Mouse (Mus musculus): ENCODE results near the gene Fam178b. TPM values are rescaled to one million over a fixed set of nuclear protein-coding genes. Genes with fewer than 3 reads are reported as not detected.
A peak's percentile ranks its signal among the peaks of the same experiment; 100 is the strongest.

Fam178b gene
- polyA plus RNA-seq, 1 experiment from 2014 or later, result 3.0 TPM

DNA sequence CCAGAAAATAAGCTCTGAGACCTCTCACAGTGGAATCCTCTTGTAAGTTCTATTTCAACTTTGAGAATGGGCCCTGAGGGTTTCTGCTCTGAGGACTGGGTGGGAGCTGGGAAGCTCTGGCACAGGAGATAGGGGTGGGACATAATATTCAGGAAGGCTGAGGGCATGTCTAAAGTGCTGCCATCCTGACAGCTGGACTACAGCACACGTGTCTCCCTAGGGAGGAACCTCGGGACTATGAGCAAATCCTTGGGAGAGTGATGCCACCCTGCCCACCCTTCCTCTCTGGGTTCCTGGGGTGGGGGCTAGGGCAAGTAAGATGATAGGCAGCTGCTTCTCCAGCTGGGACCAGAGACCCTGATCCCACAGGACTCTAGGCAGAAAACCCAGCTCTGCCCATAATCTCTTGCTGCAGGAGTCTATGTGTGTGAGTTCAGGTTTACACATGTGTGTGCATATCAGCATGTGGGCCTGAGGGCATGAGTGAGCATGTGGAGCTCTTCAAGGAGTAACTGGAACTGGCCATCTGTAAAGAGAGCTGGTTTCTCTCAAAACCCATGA is 110.8 kb downstream of the Fam178b start:
- Histone ChIP-seq H3K4me1 (replicated peaks) (peaks cover 61% of the 10 kb centered on the region), H3K9me3 (replicated peaks) (no peaks in the 10 kb centered on the region), H3K4me3 (no peak overlapping the region), H3K27me3 (replicated peaks) (no peaks in the 10 kb centered on the region), H3K27ac (ENCODE audit: poor library complexity, severe bottlenecking) (0 out of 2 replicates have a peak overlapping the region, but pooled peaks have one; percentile 11), H3K9ac (no peak overlapping the region), H3K36me3 (no peaks in the 10 kb centered on the region), H3K4me2 (no peak overlapping the region)
- no peak for ATAC-seq (ENCODE audit: insufficient number of reproducible peaks, low FRiP score)
- 66% methylated on average over 2 of the region's 2 CpGs for WGBS

DNA sequence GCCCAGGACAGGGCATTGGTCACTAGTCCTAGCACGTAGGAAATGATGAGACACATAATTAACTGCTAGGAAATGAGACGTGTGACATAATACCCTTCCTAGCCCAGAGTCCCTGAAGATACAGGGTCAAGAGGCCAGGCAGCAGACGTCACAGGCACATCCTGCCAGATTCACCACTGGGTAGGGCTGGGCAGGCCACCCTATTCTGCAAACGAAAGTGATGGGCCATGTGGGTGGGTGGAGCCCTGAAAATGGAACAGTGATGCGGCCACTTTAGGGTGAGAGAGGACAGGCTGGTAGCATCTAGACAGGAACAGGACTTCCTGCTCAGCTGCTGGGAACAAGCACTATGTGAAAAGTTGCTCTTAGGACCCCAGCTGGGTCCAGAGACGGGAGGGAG is 111.4 kb downstream of the Fam178b start:
- H3K27ac ChIP-seq (ENCODE audit: poor library complexity, severe bottlenecking), result 0 out of 2 replicates have a peak overlapping the region, but pooled peaks have one; percentile 11
- H3K9me3 ChIP-seq (replicated peaks), result no peaks in the 10 kb centered on the region
- H3K4me1 ChIP-seq (replicated peaks), result peaks cover 62% of the 10 kb centered on the region
- H3K36me3 ChIP-seq, result no peaks in the 10 kb centered on the region
- no peak overlapping the region for H3K9ac ChIP-seq
- H3K27me3 ChIP-seq (replicated peaks), result no peaks in the 10 kb centered on the region
- ATAC-seq (ENCODE audit: insufficient number of reproducible peaks, low FRiP score), result no peak
- 39% methylated on average over 6 of the region's 6 CpGs for WGBS
- H3K4me3 ChIP-seq, result no peak overlapping the region
- H3K4me2 ChIP-seq, result no peak overlapping the region

DNA sequence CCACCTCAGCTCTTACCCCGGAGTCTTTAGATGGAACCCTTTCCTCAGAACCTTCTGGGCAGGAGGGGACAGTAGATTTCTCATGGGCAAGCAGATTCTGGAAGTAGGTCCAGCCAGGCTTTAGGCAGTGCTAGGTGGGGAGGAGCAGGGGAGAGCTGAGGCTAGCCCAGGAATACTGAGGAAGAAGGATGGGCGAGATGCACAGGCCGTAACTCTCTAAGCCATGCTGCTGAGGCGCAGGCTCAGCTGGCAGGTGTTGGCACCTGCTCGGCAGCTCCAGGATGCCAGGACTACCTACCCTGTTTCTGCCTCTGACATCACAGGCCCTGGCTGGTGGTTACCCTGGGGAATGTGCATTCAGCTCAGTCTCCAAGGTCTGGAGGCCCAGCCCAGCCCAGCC is 112.7 kb downstream of the Fam178b start:
- no peak overlapping the region for H3K27ac ChIP-seq (ENCODE audit: poor library complexity, severe bottlenecking)
- H3K9ac ChIP-seq, result no peak overlapping the region
- 80% methylated on average over 5 of the region's 5 CpGs for WGBS
- H3K9me3 ChIP-seq (replicated peaks), result no peaks in the 10 kb centered on the region
- H3K4me3 ChIP-seq, result no peak overlapping the region
- H3K4me2 ChIP-seq, result no peak overlapping the region
- peaks cover 64% of the 10 kb centered on the region for H3K4me1 ChIP-seq (replicated peaks)
- no peaks in the 10 kb centered on the region for H3K27me3 ChIP-seq (replicated peaks)
- H3K36me3 ChIP-seq, result no peaks in the 10 kb centered on the region
- ATAC-seq (ENCODE audit: insufficient number of reproducible peaks, low FRiP score), result no peak

DNA sequence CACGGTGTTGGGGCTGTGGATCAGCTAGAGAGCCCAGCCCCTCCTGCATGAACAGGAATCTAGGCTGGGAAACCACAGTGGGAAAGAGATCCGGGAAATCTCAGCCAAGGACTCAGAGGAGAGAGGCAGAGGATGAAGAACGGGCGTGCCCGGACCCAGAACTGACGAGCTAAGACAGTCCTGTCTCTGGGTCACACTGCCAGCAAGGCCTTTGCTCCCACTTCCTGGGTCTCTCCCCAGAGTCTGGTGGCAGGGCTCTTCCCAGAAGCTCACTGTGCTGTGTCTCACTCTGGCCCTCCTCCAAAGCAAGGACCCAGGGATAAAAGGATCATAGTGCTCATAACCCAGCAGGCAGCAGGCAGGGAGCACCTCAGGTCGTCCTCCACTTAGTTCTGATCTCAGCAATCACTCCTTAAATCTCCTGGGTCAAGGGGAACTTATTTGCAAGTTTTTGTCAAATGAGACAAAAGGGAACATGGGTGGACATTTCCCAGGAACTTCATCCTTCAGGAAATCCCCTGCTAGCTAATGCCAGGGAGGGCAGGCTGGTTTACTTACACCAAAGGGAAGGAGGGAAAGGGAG is 113.2 kb downstream of the Fam178b start:
- Histone ChIP-seq H3K9ac (0 out of 2 replicates have a peak overlapping the region, but pooled peaks have one; percentile 6), H3K4me1 (replicated peaks) (peaks cover 69% of the 10 kb centered on the region), H3K27ac (ENCODE audit: poor library complexity, severe bottlenecking) (no peak overlapping the region), H3K27me3 (replicated peaks) (no peaks in the 10 kb centered on the region), H3K4me3 (no peak overlapping the region), H3K4me2 (no peak overlapping the region), H3K9me3 (replicated peaks) (no peaks in the 10 kb centered on the region), H3K36me3 (no peaks in the 10 kb centered on the region)
- WGBS, result 69% methylated on average over 7 of the region's 7 CpGs
- no peak for ATAC-seq (ENCODE audit: insufficient number of reproducible peaks, low FRiP score)

DNA sequence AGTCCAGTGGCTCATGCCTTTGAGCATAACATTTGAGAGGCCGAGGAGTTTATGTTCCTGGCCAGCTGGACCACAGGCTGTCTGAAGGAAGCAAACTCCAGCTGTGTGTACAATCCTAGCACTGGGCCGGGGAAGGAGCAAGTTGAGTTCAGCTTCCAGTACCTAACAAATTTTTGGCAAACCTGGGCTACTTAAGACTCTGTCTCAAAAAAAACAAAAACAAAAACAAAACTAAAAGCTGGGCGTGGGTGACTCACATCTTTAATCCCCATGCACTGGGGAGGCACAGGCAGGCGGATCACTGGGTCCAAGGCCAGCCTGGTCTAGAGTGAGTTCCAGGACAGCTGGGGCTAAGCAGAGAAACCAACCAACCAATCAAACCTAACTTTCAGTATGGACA is 114.2 kb downstream of the Fam178b start:
- no peak overlapping the region for H3K4me3 ChIP-seq
- 0 out of 2 replicates have a peak overlapping the region, but pooled peaks have one; percentile 3 for H3K9ac ChIP-seq
- no peaks in the 10 kb centered on the region for H3K9me3 ChIP-seq (replicated peaks)
- H3K27ac ChIP-seq (ENCODE audit: poor library complexity, severe bottlenecking), result no peak overlapping the region
- no peak for ATAC-seq (ENCODE audit: insufficient number of reproducible peaks, low FRiP score)
- peaks cover 75% of the 10 kb centered on the region for H3K4me1 ChIP-seq (replicated peaks)
- H3K36me3 ChIP-seq, result no peaks in the 10 kb centered on the region
- no peak overlapping the region for H3K4me2 ChIP-seq
- 86% methylated on average over 4 of the region's 4 CpGs for WGBS
- H3K27me3 ChIP-seq (replicated peaks), result no peaks in the 10 kb centered on the region

DNA sequence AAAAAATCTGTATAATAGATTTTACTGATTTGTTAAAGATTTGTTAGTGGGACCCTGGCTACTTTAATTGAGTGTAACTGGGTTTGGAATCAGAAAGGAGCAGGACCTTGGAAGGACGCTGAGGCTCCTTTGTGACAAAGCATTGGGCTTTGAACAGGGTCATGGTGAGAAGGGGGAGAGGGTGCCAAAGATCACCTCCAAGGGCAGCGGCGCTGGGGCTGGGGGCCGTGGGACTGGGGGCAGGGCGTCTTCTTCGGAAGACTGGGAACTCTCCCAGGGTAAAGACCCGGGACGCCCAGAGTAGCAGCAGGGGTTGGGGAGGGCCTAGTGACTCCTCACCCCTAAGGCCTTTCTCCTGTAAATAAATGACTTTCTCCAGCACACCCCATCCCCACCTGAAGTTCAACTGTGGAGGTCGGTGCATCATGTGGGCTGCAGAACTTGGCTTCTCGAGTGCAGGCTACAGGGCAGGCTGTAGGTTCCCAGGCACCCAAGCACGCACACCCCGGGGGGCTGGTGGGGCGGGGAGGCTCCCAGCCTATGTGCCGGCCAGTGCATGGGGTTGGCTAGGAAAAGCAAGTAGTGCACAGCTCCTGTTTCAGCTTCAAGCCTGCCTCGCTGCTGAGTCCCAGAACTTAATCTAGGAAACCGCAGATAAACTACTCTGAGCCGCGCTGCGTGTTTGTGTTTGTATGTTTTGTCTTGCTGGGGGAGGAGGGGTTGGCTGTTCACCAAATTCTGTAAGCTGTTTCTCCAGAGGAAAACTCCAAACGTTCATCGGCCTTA is 115.0 kb downstream of the Fam178b start:
- 39% methylated on average over 21 of the region's 21 CpGs for WGBS
- H3K4me2 ChIP-seq, result peak overlapping the region; percentile 8; the same call in 1 of the 2 replicates
- H3K27ac ChIP-seq (ENCODE audit: poor library complexity, severe bottlenecking), result no peak overlapping the region
- no peaks in the 10 kb centered on the region for H3K36me3 ChIP-seq
- H3K9me3 ChIP-seq (replicated peaks), result no peaks in the 10 kb centered on the region
- peaks cover 83% of the 10 kb centered on the region for H3K4me1 ChIP-seq (replicated peaks)
- H3K9ac ChIP-seq, result 0 out of 2 replicates have a peak overlapping the region, but pooled peaks have one; percentile 3
- ATAC-seq (ENCODE audit: insufficient number of reproducible peaks, low FRiP score), result no peak
- no peak overlapping the region for H3K4me3 ChIP-seq
- H3K27me3 ChIP-seq (replicated peaks), result no peaks in the 10 kb centered on the region

DNA sequence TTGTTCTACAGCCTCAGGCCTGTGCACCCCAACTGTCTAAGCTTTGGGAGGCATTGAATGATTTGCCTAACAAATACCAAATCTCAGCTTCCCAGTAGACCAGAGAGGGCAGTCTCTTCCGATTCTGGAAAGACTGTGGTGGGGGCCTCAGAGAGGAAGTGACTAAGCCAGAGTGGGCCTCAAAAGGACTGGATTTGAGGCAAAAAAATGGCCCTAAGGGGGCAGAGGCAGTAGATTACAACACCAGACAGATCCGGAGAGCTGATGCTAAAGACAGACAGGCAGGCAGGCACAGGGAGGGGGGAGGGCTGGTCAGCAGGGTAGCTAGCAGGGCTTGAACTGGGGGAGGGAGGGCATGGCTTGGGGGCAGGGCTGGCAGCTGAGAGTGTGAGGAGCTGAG is 116.6 kb downstream of the Fam178b start:
- whole genome bisulfite sequencing, result 16% methylated on average over 2 of the region's 2 CpGs
- no peaks in the 10 kb centered on the region for H3K9me3 ChIP-seq (replicated peaks)
- peaks cover 88% of the 10 kb centered on the region for H3K4me1 ChIP-seq (replicated peaks)
- H3K36me3 ChIP-seq, result no peaks in the 10 kb centered on the region
- H3K27me3 ChIP-seq (replicated peaks), result no peaks in the 10 kb centered on the region
- no peak for ATAC-seq (ENCODE audit: insufficient number of reproducible peaks, low FRiP score)
- H3K9ac ChIP-seq, result no peak overlapping the region
- no peak overlapping the region for H3K27ac ChIP-seq (ENCODE audit: poor library complexity, severe bottlenecking)
- no peak overlapping the region for H3K4me3 ChIP-seq
- H3K4me2 ChIP-seq, result no peak overlapping the region

DNA sequence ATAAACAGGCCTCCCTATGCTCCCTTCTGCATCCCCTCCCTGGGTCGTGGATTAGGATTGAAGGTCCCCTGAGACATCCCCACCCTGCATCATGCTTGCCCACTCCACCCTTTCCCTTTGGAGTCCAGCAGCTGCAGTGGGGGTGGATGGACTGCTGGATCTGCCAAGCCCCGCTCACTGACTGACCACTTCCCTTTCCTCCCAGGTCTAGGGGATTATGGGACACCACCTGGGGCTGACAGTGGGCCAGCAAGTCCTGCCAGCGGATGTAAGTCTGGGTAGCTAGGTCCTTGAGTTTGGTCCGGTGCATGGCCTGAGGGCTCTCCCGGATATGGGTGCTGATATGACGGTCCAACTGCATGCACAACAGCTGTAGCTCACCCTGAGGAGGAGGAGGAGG is 118.9 kb downstream of the Fam178b start:
- Histone ChIP-seq H3K9ac (no peak overlapping the region), H3K4me1 (replicated peaks) (peaks cover 84% of the 10 kb centered on the region), H3K36me3 (no peaks in the 10 kb centered on the region), H3K27ac (ENCODE audit: poor library complexity, severe bottlenecking) (no peak overlapping the region), H3K4me2 (no peak overlapping the region), H3K4me3 (no peak overlapping the region), H3K9me3 (replicated peaks) (no peaks in the 10 kb centered on the region), H3K27me3 (replicated peaks) (no peaks in the 10 kb centered on the region)
- 52% methylated on average over 6 of the region's 6 CpGs for WGBS
- no peak for ATAC-seq (ENCODE audit: insufficient number of reproducible peaks, low FRiP score)

DNA sequence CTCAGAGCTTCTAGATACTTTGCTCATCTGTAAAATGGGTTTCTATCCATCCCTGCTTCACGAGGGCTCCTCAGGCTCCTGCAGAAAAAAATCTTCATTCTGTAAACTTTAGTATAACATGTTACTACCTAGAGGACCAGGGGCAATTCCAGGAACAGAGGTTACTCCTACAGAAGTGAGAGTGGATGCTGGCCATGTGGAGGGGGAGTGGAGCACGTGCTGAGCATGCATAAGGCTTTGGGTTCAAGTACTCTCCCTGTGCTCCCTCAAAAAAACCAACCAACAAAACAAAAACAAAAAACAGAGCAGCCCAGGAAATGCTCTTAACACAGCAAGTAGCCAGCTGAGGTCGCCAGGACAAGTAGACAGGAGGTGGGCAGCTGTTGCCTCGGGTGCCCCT is 119.4 kb downstream of the Fam178b start:
- Histone ChIP-seq H3K36me3 (no peaks in the 10 kb centered on the region), H3K4me2 (no peak overlapping the region), H3K4me1 (replicated peaks) (peaks cover 86% of the 10 kb centered on the region), H3K9me3 (replicated peaks) (no peaks in the 10 kb centered on the region), H3K9ac (no peak overlapping the region), H3K27ac (ENCODE audit: poor library complexity, severe bottlenecking) (no peak overlapping the region), H3K4me3 (no peak overlapping the region), H3K27me3 (replicated peaks) (no peaks in the 10 kb centered on the region)
- no peak for ATAC-seq (ENCODE audit: insufficient number of reproducible peaks, low FRiP score)
- WGBS, result 69% methylated on average over 4 of the region's 4 CpGs

DNA sequence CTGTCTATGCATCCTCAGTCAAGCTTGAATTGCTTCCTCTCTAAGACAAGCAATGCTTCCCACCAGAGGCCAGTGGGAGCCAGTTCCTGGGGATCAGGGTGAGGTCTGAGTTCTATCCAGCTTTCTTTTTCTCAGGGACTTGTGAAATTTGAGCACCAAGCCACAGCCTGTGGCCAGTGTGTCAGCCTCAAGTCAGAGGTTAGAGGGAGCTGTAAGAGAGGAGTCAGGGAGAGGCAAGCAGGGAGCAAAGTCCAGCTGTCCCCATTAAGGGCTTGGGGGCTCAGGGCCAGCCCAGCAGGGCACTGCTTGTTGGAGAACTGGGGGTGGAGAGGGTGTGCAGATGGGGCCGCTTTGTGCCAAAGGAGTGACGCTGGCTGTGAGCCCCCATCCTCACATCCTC is 119.8 kb downstream of the Fam178b start:
- H3K4me3 ChIP-seq, result no peak overlapping the region
- peaks cover 85% of the 10 kb centered on the region for H3K4me1 ChIP-seq (replicated peaks)
- ATAC-seq (ENCODE audit: insufficient number of reproducible peaks, low FRiP score), result no peak
- WGBS, result 83% methylated on average over 2 of the region's 2 CpGs
- 0 out of 2 replicates have a peak overlapping the region, but pooled peaks have one; percentile 9 for H3K4me2 ChIP-seq
- H3K9me3 ChIP-seq (replicated peaks), result no peaks in the 10 kb centered on the region
- no peaks in the 10 kb centered on the region for H3K27me3 ChIP-seq (replicated peaks)
- H3K9ac ChIP-seq, result no peak overlapping the region
- no peaks in the 10 kb centered on the region for H3K36me3 ChIP-seq
- H3K27ac ChIP-seq (ENCODE audit: poor library complexity, severe bottlenecking), result 0 out of 2 replicates have a peak overlapping the region, but pooled peaks have one; percentile 0

DNA sequence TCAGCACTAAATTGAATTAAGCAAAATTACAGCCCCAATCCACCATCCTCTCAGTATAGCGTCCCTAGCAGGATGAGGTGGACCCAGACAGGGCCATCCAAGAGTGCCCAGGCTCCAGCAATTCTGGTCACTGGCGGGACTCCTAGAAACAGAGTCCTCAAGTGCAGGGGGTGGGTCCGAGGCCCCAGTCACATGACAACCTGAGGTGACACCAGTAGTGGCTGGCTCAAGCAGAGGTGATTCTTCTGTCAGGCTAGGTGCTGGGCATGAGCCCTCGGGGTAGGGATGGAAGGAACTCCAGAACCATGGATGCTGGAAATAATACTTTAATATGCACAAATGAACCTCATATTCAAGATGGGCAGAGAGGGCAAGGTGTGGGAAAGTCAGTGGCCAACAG is 120.6 kb downstream of the Fam178b start:
- Histone ChIP-seq H3K9ac (no peak overlapping the region), H3K9me3 (replicated peaks) (no peaks in the 10 kb centered on the region), H3K4me1 (replicated peaks) (peaks cover 81% of the 10 kb centered on the region), H3K36me3 (no peaks in the 10 kb centered on the region), H3K4me2 (no peak overlapping the region), H3K27me3 (replicated peaks) (no peaks in the 10 kb centered on the region), H3K4me3 (no peak overlapping the region), H3K27ac (ENCODE audit: poor library complexity, severe bottlenecking) (0 out of 2 replicates have a peak overlapping the region, but pooled peaks have one; percentile 0)
- WGBS, result 49% methylated on average over 4 of the region's 4 CpGs
- ATAC-seq (ENCODE audit: insufficient number of reproducible peaks, low FRiP score), result no peak
